Mouse (Mus musculus) testis, adult 2 months (tissue): ENCODE measurements around the gene Npl. TPM values are rescaled to one million over a fixed set of nuclear protein-coding genes. Genes with fewer than 3 reads are reported as not detected.

Experiments used
- H3K27ac ChIP-seq: fragments of 200-500 bp; 2 replicates; pipeline ENCODE4 v1.5.1; 2012; ENCODE audit warnings: low read depth, low read length; ENCODE audit not compliant: control insufficient read depth, insufficient read depth
- H3K27me3 ChIP-seq: fragments of 200-500 bp; 2 replicates; pipeline ENCODE4 v1.6.1; 2012; ENCODE audit warnings: mild to moderate bottlenecking, low read length, moderate library complexity; ENCODE audit not compliant: control insufficient read depth, insufficient read depth
- H3K36me3 ChIP-seq: fragments of 200-500 bp; 2 replicates; pipeline ENCODE4 v1.6.1; 2012; ENCODE audit warnings: mild to moderate bottlenecking, low read length; ENCODE audit not compliant: control insufficient read depth, insufficient read depth
- H3K4me1 ChIP-seq: fragments of 200-500 bp; 2 replicates; pipeline ENCODE4 v1.6.1; 2012; ENCODE audit warnings: low read length; ENCODE audit not compliant: control insufficient read depth, insufficient read depth
- H3K4me3 ChIP-seq: fragments of 200-500 bp; 2 replicates; pipeline ENCODE4 v1.5.1; 2012; ENCODE audit warnings: low read depth, mild to moderate bottlenecking, low read length, moderate library complexity, mixed read lengths; ENCODE audit not compliant: control insufficient read depth
- CTCF ChIP-seq: fragments of 200-500 bp; IDR thresholded peaks from 2 replicates; pipeline ENCODE4 v1.5.1; 2012; ENCODE audit warnings: low read depth, mild to moderate bottlenecking, inconsistent platforms, low read length, moderate library complexity; ENCODE audit not compliant: control insufficient read depth, insufficient read depth, insufficient replicate concordance
- POLR2A ChIP-seq: fragments of 200-500 bp; IDR thresholded peaks from 2 replicates; pipeline ENCODE4 v1.6.1; 2012; ENCODE audit warnings: low read depth, mild to moderate bottlenecking, inconsistent platforms, low read length, moderate library complexity; ENCODE audit not compliant: control insufficient read depth
- polyA plus RNA-seq: library from polyadenylated mRNA; depleted of rRNA; stranded (reverse); fragments of >200 nt; gene quantifications from 2 replicates; pipeline ENCODE4 v1.2.3, GENCODE M21; 2012

The Npl gene
- polyA plus RNA-seq, 1 experiment, result 5.6 TPM

- H3K27ac ChIP-seq, result no peak overlapping the region
- no peak overlapping the region for H3K4me3 ChIP-seq
- no peaks in the 10 kb centered on the region for H3K27me3 ChIP-seq
- TF ChIP-seq CTCF (no peak), POLR2A (no peak)
- H3K36me3 ChIP-seq, result no peaks in the 10 kb centered on the region
- no peaks in the 10 kb centered on the region; the same call in 1 of the 2 replicates for H3K4me1 ChIP-seq
Observed at GRCm38 (mm10) chr1:153559701-153560100, 9.9 kb upstream of the Npl start.

GRCm38 (mm10) chr1:153559126-153559647 lies 9.3 kb upstream of the Npl start:
- H3K36me3 ChIP-seq, result no peaks in the 10 kb centered on the region
- peak; percentile 75; the same call in 1 of the 2 replicates for TF ChIP-seq CTCF
- no peak for TF ChIP-seq POLR2A
- no peaks in the 10 kb centered on the region for H3K27me3 ChIP-seq
- no peak overlapping the region for H3K4me3 ChIP-seq
- no peaks in the 10 kb centered on the region; the same call in 1 of the 2 replicates for H3K4me1 ChIP-seq
- H3K27ac ChIP-seq, result no peak overlapping the region

- Histone ChIP-seq H3K4me1 (no peaks in the 10 kb centered on the region; the same call in 1 of the 2 replicates), H3K27me3 (no peaks in the 10 kb centered on the region)
- TF ChIP-seq CTCF (peak; percentile 9; the same call in 1 of the 2 replicates), POLR2A (no peak)
Observed at GRCm38 (mm10) chr1:153556896-153557295, 7.1 kb upstream of the Npl start.

GRCm38 (mm10) chr1:153556202-153556601 lies 6.4 kb upstream of the Npl start:
- no peak for TF ChIP-seq CTCF
- TF ChIP-seq POLR2A, result no peak
- no peaks in the 10 kb centered on the region for H3K36me3 ChIP-seq
- H3K27ac ChIP-seq, result no peak overlapping the region
- H3K27me3 ChIP-seq, result no peaks in the 10 kb centered on the region
- H3K4me1 ChIP-seq, result no peaks in the 10 kb centered on the region; the same call in 1 of the 2 replicates
- H3K4me3 ChIP-seq, result no peak overlapping the region

More at GRCm38 (mm10) chr1:153556896-153557295, 7.1 kb upstream of the Npl start:
- H3K4me3 ChIP-seq, result no peak overlapping the region
- H3K36me3 ChIP-seq, result no peaks in the 10 kb centered on the region
- H3K27ac ChIP-seq, result no peak overlapping the region

GRCm38 (mm10) chr1:153550814-153551213 lies 969 bp upstream of the Npl start:
- Histone ChIP-seq H3K27ac (no peak overlapping the region), H3K4me3 (no peak overlapping the region), H3K36me3 (no peaks in the 10 kb centered on the region), H3K27me3 (no peaks in the 10 kb centered on the region), H3K4me1 (peaks cover 5% of the 10 kb centered on the region)
- TF ChIP-seq CTCF (no peak), POLR2A (no peak)

- H3K36me3 ChIP-seq, result no peaks in the 10 kb centered on the region
- H3K27me3 ChIP-seq, result no peaks in the 10 kb centered on the region
- H3K27ac ChIP-seq, result no peak overlapping the region
- TF ChIP-seq POLR2A (no peak), CTCF (no peak)
- H3K4me3 ChIP-seq, result no peak overlapping the region
- H3K4me1 ChIP-seq, result peaks cover 5% of the 10 kb centered on the region
Observed at GRCm38 (mm10) chr1:153547555-153547954, 2.3 kb downstream of the Npl start.

GRCm38 (mm10) chr1:153545196-153545595 lies 4.6 kb downstream of the Npl start:
- Histone ChIP-seq H3K27me3 (no peaks in the 10 kb centered on the region), H3K4me1 (peaks cover 5% of the 10 kb centered on the region), H3K4me3 (no peak overlapping the region), H3K36me3 (no peaks in the 10 kb centered on the region), H3K27ac (no peak overlapping the region)
- TF ChIP-seq CTCF, result no peak
- TF ChIP-seq POLR2A, result no peak
